Mouse (Mus musculus) midbrain, embryonic 14.5 days (tissue): ENCODE data around the gene Fhad1. TPM values are rescaled to one million over a fixed set of nuclear protein-coding genes. Genes with fewer than 3 reads are reported as not detected.
A peak's percentile ranks its signal among the peaks of the same experiment; 100 is the strongest.

Source experiments
- ATAC-seq: fragments of 200-750 bp; cut with Nextera tagmentation; 2 replicates; pipeline ENCODE4 v1.8.0; 2017; ENCODE audit warnings: moderate number of reproducible peaks, moderate library complexity; ENCODE audit not compliant: low FRiP score, low TSS enrichment
- DNase-seq: peaks from one replicate; pipeline ENCODE4 v3.0.0-alpha.2; 2015
- H3K27ac ChIP-seq: fragments of 300-500 bp; sonication (generic); replicated peaks from 2 replicates; pipeline ENCODE4 v1.5.1; 2014; ENCODE audit warnings: mild to moderate bottlenecking, low read depth, low read length, moderate library complexity
- H3K27me3 ChIP-seq: fragments of 300-500 bp; sonication (generic); 2 replicates; pipeline ENCODE4 v1.6.1; 2014; ENCODE audit warnings: low read length, control low read depth, mixed read lengths; ENCODE audit not compliant: control insufficient read depth, insufficient read depth
- H3K36me3 ChIP-seq: fragments of 300-500 bp; sonication (generic); 2 replicates; pipeline ENCODE4 v1.6.1; 2014; ENCODE audit warnings: low read length, control low read depth; ENCODE audit not compliant: control insufficient read depth, insufficient read depth
- H3K4me1 ChIP-seq: fragments of 300-500 bp; sonication (generic); 2 replicates; pipeline ENCODE4 v1.6.1; 2014; ENCODE audit warnings: mild to moderate bottlenecking, antibody characterized with exemption, low read length, control low read depth; ENCODE audit not compliant: control insufficient read depth, insufficient read depth
- H3K4me2 ChIP-seq: fragments of 300-500 bp; sonication (generic); 2 replicates; pipeline ENCODE4 v1.6.1; 2014; ENCODE audit warnings: mild to moderate bottlenecking, low read length, moderate library complexity
- H3K4me3 ChIP-seq: fragments of 300-500 bp; sonication (generic); replicated peaks from 2 replicates; pipeline ENCODE4 v1.5.1; 2014; ENCODE audit warnings: low read depth, low read length
- H3K9ac ChIP-seq: fragments of 300-500 bp; sonication (generic); replicated peaks from 2 replicates; pipeline ENCODE4 v1.6.1; 2014; ENCODE audit warnings: mild to moderate bottlenecking, low read length, moderate library complexity
- H3K9me3 ChIP-seq: fragments of 300-500 bp; sonication (generic); 2 replicates; pipeline ENCODE4 v1.6.1; 2016; ENCODE audit warnings: low read length, control low read depth, mixed read lengths; ENCODE audit not compliant: control insufficient read depth
- WGBS: fragments of 180-500 bp; shearing (Covaris S2); extraction: QIAGEN DNeasy Blood & Tissue Kit; methylation state at CpG from one replicate; pipeline ENCODE4 v1.1.7; 2014; 5-methylcytosine and 5-hydroxymethylcytosine counted together
- polyA plus RNA-seq: library from polyadenylated mRNA; unstranded; fragments of >200 nt; fragmentation: Nextera tagmentation; extraction: Ambion mirVana; gene quantifications from 2 replicates; pipeline ENCODE4 v1.2.1, GENCODE M21; 2014

Gene Fhad1
- polyA plus RNA-seq, 1 experiment from 2014 or later = 2.4 TPM

DNA sequence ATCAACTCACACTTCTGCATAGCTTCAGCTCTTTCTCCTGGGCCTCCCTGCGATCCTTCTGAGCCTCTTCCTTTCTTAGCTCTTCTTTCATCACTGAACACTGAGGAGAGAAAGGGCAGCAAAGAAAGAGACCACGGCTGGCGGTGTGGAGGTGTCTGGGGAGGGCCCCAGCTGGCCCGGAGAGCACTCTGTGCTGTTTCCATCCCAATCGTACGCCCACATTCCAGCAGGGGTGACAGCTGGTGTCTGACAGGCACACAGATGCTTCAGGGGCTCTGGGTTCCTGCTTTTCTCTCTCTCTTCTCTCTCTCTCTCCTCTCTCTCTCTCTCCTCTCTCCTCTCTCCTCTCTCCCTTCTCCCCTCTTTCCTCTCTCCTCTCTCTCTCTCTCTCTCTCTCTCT is 50.3 kb downstream of the Fhad1 start:
- DNase-seq (peak; percentile 53), ATAC-seq (no peak)
- H3K4me3 ChIP-seq = no peak overlapping the region
- no peaks in the 10 kb centered on the region for H3K27me3 ChIP-seq
- H3K4me2 ChIP-seq = no peak overlapping the region
- WGBS = 20% methylated on average over 6 of the region's 6 CpGs
- no peaks in the 10 kb centered on the region for H3K4me1 ChIP-seq
- H3K9me3 ChIP-seq = peaks cover 6% of the 10 kb centered on the region; the same call in 1 of the 2 replicates
- no peak overlapping the region for H3K9ac ChIP-seq
- 0 out of 2 replicates have a peak overlapping the region, but pooled peaks have one; percentile 28 for H3K27ac ChIP-seq
- no peaks in the 10 kb centered on the region for H3K36me3 ChIP-seq

DNA sequence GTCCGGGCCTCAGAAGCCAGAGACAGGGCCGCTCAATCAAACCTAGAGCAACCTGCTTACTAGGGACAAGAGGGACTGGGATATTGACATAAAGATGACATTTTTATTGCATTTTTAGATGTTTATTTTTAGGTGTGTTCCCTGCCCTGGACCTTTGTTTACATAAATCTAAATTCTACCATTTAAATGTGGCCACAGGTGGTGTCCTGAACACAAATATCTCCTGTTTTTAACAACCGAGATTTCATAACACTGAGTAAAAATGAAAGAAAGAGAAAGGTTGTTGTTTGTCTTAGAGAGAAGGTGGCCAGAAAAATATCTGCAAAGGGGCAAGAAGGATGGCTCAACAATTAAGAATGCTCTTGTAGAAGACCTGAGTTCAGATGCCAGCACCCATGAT is 51.0 kb downstream of the Fhad1 start:
- Histone ChIP-seq H3K36me3 (no peaks in the 10 kb centered on the region), H3K4me2 (no peak overlapping the region), H3K9ac (no peak overlapping the region), H3K27ac (no peak overlapping the region), H3K4me1 (no peaks in the 10 kb centered on the region), H3K4me3 (no peak overlapping the region), H3K9me3 (peaks cover 6% of the 10 kb centered on the region; the same call in 1 of the 2 replicates), H3K27me3 (no peaks in the 10 kb centered on the region)
- WGBS = 86% methylated on average over 3 of the region's 3 CpGs
- ATAC-seq = no peak
- DNase-seq = no peak

DNA sequence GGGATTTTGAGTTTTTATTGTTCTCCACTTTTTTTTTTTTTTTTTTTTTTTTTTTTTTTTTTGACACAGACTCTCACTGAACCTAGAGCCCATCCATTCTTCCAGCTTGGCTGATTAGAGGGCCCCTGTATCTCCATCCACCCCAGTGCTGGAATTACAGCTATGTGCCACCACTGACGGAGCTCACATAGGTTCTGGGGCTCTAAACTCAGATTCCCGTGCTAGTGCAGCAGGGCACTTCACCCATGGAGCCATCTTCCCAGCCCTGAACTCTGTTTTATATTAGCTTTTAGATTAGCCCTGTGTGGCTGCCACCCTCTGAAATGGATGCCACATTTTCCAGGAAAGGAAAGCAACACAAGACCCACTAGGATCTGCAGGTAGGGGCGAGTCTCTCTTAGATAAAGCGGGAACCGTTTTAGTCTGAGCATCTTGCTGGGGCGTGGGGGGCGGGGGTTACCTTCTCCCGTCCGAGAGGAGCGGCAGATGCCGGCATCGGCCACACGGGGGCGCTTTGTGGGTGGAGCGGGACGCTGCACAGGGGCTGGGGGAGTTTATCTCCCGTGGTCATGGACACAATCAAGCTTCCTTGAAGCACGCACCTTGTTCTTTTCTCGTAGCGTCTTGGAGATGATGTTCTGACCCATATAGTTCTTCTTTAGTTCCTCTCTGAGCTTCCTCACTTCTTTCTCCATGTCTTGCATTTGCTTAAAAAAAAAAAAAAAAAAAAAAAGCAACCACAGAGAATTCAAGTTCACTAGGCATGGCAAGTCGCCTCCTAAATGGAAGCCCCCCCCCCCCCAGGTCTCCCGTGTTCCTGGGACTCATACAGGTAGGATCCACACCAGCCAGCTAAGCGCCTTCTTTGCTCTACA is 51.8 kb downstream of the Fhad1 start:
- Histone ChIP-seq H3K9ac (no peak overlapping the region), H3K36me3 (no peaks in the 10 kb centered on the region), H3K9me3 (peaks cover 6% of the 10 kb centered on the region; the same call in 1 of the 2 replicates), H3K4me2 (no peak overlapping the region), H3K27ac (no peak overlapping the region), H3K4me3 (no peak overlapping the region), H3K27me3 (no peaks in the 10 kb centered on the region), H3K4me1 (no peaks in the 10 kb centered on the region)
- peak; percentile 62 for DNase-seq
- ATAC-seq = no peak
- 11% methylated on average over 23 of the region's 23 CpGs for WGBS

DNA sequence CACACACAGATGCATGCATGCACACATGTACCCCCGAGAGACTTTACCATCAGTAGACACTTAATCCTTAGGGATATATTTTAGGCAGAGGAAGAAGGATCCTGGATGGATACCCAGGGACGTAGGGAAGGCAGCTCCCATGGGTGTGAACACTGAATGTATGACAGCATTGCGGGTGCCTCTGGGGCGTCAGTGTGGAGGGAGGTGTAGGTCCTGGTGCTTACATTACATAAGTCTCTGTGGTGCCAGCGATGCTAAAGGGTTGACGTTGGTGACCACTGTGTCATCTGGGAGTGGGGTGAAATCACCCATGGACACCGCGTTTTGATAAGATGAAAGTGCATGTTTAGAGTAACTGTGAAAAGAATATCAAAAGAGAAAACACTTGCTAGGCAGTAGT is 54.8 kb downstream of the Fhad1 start:
- H3K4me3 ChIP-seq = no peak overlapping the region
- H3K9me3 ChIP-seq = peaks cover 6% of the 10 kb centered on the region; the same call in 1 of the 2 replicates
- H3K4me1 ChIP-seq = no peaks in the 10 kb centered on the region
- DNase-seq = no peak
- no peak overlapping the region for H3K27ac ChIP-seq
- no peak overlapping the region for H3K9ac ChIP-seq
- H3K36me3 ChIP-seq = no peaks in the 10 kb centered on the region
- H3K4me2 ChIP-seq = no peak overlapping the region
- WGBS = 89% methylated on average over 8 of the region's 8 CpGs
- no peak for ATAC-seq
- H3K27me3 ChIP-seq = no peaks in the 10 kb centered on the region

DNA sequence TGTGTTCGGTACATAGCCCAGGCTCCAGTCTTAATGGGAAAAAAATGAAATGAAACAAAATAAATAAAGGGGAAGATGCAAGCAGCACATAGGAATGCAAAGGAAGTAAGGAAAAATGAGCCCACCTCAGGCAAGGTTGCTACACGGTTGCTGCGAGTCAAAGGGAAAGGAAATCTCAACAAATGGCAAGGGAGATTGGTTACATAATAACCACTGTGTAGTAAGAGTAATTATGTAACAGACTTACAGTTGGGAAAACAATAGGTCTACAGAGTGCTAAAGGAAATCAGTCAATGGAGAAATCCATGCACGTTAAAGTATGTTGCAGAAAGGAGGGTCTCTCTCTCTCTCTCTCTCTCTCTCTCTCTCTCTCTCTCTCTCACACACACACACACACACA is 55.3 kb downstream of the Fhad1 start:
- Histone ChIP-seq H3K4me2 (no peak overlapping the region), H3K9ac (no peak overlapping the region), H3K27ac (no peak overlapping the region), H3K9me3 (peaks cover 6% of the 10 kb centered on the region; the same call in 1 of the 2 replicates), H3K4me3 (no peak overlapping the region), H3K27me3 (no peaks in the 10 kb centered on the region), H3K4me1 (no peaks in the 10 kb centered on the region), H3K36me3 (no peaks in the 10 kb centered on the region)
- no peak for DNase-seq
- 88% methylated on average over 4 of the region's 4 CpGs for WGBS
- ATAC-seq = no peak

DNA sequence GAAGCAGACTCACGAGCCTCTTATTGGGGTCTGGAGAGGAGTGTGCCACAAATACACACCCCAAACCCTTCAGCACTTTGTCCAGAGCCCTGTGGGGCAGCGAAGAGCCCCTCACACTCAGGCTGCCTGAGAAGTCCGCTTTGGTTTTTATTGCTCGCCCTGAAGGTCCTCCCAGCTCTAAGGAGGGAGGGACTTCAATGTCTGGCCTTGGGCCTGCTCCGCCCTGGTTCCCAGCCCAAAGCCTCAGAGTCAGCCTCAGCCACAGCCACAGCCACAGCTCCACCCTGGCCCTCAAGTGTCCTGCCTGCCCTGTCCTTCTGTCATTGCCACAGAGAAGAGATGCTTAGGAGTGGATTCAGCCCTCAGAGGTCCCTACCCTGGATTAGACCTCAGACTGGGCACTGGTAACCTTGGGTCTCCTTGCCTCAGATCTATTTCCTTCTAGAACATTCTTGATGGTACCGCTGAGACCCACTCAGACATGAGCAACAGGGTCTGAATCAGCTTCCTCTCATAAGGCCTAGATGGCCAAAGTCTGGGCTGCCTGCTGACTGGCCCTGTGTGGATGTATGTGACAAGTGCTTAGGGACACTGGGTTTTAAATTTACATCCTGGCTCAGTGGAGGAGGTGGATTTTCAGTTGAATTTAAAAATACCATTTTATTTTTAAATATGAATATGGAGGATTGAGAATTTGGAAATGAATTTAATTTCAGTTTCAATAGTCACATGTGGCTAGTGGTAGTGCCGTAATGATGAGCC is 56.1 kb downstream of the Fhad1 start:
- no peaks in the 10 kb centered on the region for H3K4me1 ChIP-seq
- H3K9me3 ChIP-seq = peaks cover 6% of the 10 kb centered on the region; the same call in 1 of the 2 replicates
- DNase-seq = no peak
- H3K27me3 ChIP-seq = no peaks in the 10 kb centered on the region
- ATAC-seq = peak; percentile 32; the same call in 1 of the 2 replicates
- no peak overlapping the region for H3K27ac ChIP-seq
- no peaks in the 10 kb centered on the region for H3K36me3 ChIP-seq
- no peak overlapping the region for H3K9ac ChIP-seq
- H3K4me3 ChIP-seq = no peak overlapping the region
- H3K4me2 ChIP-seq = no peak overlapping the region
- WGBS = 59% methylated on average over 7 of the region's 7 CpGs

DNA sequence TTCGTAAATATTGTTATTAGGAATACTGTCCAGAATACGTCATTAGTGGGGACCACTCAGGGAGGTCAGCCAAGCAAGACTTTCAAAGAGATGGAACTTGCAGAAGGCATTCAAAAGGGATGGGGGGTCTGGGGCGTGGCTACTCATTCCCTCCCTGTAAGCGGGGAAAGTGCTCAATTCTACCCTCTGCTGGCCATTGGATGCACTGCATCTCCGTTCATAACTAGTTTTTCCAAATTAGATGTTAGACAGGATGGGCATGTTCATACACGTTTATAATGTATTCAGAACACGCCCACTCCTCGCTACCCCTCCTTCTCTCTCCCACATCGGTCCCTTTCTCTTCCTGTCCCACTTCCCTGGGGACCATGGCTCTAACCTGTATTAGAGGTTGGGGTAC is 56.7 kb downstream of the Fhad1 start:
- Histone ChIP-seq H3K36me3 (no peaks in the 10 kb centered on the region), H3K9ac (no peak overlapping the region), H3K9me3 (peaks cover 6% of the 10 kb centered on the region; the same call in 1 of the 2 replicates), H3K27ac (no peak overlapping the region), H3K4me1 (no peaks in the 10 kb centered on the region), H3K27me3 (no peaks in the 10 kb centered on the region), H3K4me3 (no peak overlapping the region), H3K4me2 (no peak overlapping the region; the same call in 1 of the 2 replicates)
- whole genome bisulfite sequencing = 5% methylated on average over 9 of the region's 9 CpGs
- DNase-seq (peak; percentile 91), ATAC-seq (peak; percentile 73)

DNA sequence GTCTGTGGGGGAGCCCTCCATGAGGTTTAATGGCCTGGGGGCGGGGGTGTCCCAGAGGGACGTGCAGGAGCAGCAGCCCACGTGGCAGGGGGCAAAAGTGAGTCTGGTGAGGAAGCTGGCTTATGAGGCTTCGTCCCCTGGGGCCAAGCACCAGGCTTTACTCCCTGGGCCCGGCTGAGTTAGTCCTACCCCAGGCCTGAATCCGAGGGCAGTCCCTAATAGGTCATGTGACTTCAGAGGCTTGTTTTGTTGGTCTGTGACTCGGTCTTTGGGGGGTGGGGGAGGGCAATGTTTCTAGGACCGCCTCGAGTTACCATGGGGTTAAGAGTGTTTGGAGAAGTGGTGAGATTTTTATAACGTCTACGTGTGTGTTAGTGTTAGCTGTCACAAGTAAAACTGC is 57.1 kb downstream of the Fhad1 start:
- no peak overlapping the region; the same call in 1 of the 2 replicates for H3K4me2 ChIP-seq
- H3K9me3 ChIP-seq = peaks cover 6% of the 10 kb centered on the region; the same call in 1 of the 2 replicates
- no peaks in the 10 kb centered on the region for H3K27me3 ChIP-seq
- H3K4me1 ChIP-seq = no peaks in the 10 kb centered on the region
- H3K4me3 ChIP-seq = no peak overlapping the region
- H3K27ac ChIP-seq = no peak overlapping the region
- no peaks in the 10 kb centered on the region for H3K36me3 ChIP-seq
- ATAC-seq (peak; percentile 38; the same call in 1 of the 2 replicates), DNase-seq (no peak)
- WGBS = 38% methylated on average over 11 of the region's 11 CpGs
- H3K9ac ChIP-seq = no peak overlapping the region
